Mouse (Mus musculus) olfactory bulb, adult 2 months (tissue): ENCODE measurements around the gene Acvr1b.

Source experiments
- CTCF ChIP-seq: fragments of 200-500 bp; IDR thresholded peaks from 2 replicates; pipeline ENCODE4 v1.5.1; 2012; ENCODE audit warnings: low read depth, mild to moderate bottlenecking, low read length, moderate library complexity; ENCODE audit not compliant: insufficient read depth
- POLR2A ChIP-seq: fragments of 200-500 bp; IDR thresholded peaks from 2 replicates; pipeline ENCODE4 v1.6.1; 2012; ENCODE audit warnings: mild to moderate bottlenecking, low read depth, low read length, moderate library complexity; ENCODE audit not compliant: insufficient read depth

DNA sequence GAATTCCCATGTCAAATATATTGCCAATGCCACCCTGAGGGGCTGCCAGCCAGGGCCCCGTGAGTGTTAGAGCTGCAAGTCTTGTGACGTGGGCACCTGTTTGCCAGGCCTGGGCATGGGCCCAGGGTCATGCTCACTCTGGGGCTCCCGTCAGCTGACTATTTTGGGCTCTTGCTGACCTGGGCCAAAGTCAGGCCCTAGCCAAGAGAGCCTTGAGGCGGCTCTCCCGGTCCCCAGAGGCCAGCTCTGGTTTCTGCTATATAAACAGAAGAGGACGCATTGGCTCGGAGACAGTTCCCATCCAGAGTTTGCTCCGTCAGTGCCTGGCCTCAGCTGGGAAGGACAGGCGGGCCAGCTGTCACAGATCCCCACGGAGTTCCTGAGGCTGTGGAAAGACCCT is 86.5 kb downstream of the Acvr1b start:
- no peak for TF ChIP-seq POLR2A
- TF ChIP-seq CTCF = no peak
